Mouse (Mus musculus) heart, embryonic 12.5 days (tissue): ENCODE measurements at regions not wholly inside any gene's neighbourhood (a gene's known extent, or its start where the extent isn't known, plus 50 kb on each side); places are given as distances from the start of the nearest gene placed in this dataset.
"Not testable (repeated sequence)": the region's sequence is repeated elsewhere in the genome, so short reads cannot be mapped to it uniquely, and the experiment has no call there.

Experiments used
- ATAC-seq: fragments of 200-750 bp; cut with Nextera tagmentation; 2 replicates; pipeline ENCODE4 v1.8.0; 2017; ENCODE audit warnings: moderate TSS enrichment, moderate library complexity; ENCODE audit not compliant: insufficient number of reproducible peaks, low FRiP score
- H3K27ac ChIP-seq: fragments of 300-500 bp; sonication (generic); 2 replicates; pipeline ENCODE4 v1.5.1; 2016; ENCODE audit warnings: mild to moderate bottlenecking, moderate library complexity; ENCODE audit not compliant: poor library complexity, severe bottlenecking
- H3K27me3 ChIP-seq: fragments of 300-500 bp; sonication (generic); replicated peaks from 2 replicates; pipeline ENCODE4 v1.6.1; 2016; ENCODE audit warnings: mild to moderate bottlenecking, moderate library complexity
- H3K36me3 ChIP-seq: fragments of 300-500 bp; sonication (generic); 2 replicates; pipeline ENCODE4 v1.6.1; 2016; ENCODE audit warnings: mild to moderate bottlenecking, moderate library complexity
- H3K4me1 ChIP-seq: fragments of 300-500 bp; sonication (generic); replicated peaks from 2 replicates; pipeline ENCODE4 v1.6.1; 2016; ENCODE audit warnings: mild to moderate bottlenecking
- H3K4me2 ChIP-seq: fragments of 300-500 bp; sonication (generic); 2 replicates; pipeline ENCODE4 v1.6.1; 2016; ENCODE audit warnings: mild to moderate bottlenecking, moderate library complexity
- H3K4me3 ChIP-seq: fragments of 300-500 bp; sonication (generic); 2 replicates; pipeline ENCODE4 v1.5.1; 2016; ENCODE audit warnings: mild to moderate bottlenecking
- H3K9ac ChIP-seq: fragments of 300-500 bp; sonication (generic); 2 replicates; pipeline ENCODE4 v1.6.1; 2016; ENCODE audit warnings: mild to moderate bottlenecking, moderate library complexity
- H3K9me3 ChIP-seq: fragments of 300-500 bp; sonication (generic); replicated peaks from 2 replicates; pipeline ENCODE4 v1.6.1; 2016; ENCODE audit warnings: mild to moderate bottlenecking, moderate library complexity
- WGBS: fragments of 180-500 bp; shearing (Covaris S2); methylation state at CpG from one replicate; pipeline ENCODE4 v1.1.7; 2016; 5-methylcytosine and 5-hydroxymethylcytosine counted together

DNA sequence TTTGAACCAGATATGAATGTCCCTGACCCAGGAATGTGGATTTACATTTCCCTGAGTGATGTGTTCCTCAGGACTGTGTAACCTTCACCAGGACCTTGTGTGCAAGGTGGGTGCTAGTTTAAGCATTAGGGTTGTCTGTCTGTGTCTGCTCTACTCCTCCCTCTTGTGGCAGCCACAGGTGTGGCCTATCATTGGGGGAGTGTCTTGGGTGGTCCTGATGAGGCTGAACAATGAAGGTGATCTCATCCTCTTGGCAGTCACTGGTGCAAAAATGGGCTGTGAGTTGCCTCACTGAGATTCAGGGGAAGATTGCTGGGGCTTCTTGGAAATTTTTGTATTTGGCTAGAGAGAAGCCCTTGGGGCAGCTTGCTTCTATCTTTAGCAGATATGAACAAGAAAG, 179.4 kb upstream of the Ube2e1 start:
- Histone ChIP-seq H3K27ac (no peak overlapping the region), H3K4me1 (no peaks in the 10 kb centered on the region), H3K27me3 (no peaks in the 10 kb centered on the region), H3K9ac (no peak overlapping the region), H3K36me3 (no peaks in the 10 kb centered on the region), H3K4me3 (no peak overlapping the region), H3K4me2 (no peak overlapping the region), H3K9me3 (no peaks in the 10 kb centered on the region)
- ATAC-seq: no peak

DNA sequence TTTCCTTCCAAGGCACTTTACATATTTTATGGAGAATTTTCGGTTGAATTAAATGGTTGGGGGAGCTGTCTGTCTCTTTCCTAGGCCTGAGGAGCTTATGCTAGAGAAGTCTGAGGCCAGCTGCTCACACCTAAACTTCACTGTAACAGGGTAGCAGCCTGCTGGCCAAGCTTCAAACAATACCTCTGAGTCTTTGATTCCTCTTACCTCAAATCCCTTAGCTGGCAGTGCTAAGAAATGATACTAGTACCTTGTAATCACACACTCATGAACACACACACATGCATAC, 176.6 kb upstream of the Ube2e1 start:
- Histone ChIP-seq H3K4me3 (no peak overlapping the region), H3K27me3 (no peaks in the 10 kb centered on the region), H3K4me2 (no peak overlapping the region), H3K27ac (no peak overlapping the region), H3K4me1 (no peaks in the 10 kb centered on the region), H3K36me3 (no peaks in the 10 kb centered on the region), H3K9me3 (no peaks in the 10 kb centered on the region), H3K9ac (no peak overlapping the region)
- no peak for ATAC-seq
- WGBS: 78% methylated on average over 1 of the region's 1 CpGs

DNA sequence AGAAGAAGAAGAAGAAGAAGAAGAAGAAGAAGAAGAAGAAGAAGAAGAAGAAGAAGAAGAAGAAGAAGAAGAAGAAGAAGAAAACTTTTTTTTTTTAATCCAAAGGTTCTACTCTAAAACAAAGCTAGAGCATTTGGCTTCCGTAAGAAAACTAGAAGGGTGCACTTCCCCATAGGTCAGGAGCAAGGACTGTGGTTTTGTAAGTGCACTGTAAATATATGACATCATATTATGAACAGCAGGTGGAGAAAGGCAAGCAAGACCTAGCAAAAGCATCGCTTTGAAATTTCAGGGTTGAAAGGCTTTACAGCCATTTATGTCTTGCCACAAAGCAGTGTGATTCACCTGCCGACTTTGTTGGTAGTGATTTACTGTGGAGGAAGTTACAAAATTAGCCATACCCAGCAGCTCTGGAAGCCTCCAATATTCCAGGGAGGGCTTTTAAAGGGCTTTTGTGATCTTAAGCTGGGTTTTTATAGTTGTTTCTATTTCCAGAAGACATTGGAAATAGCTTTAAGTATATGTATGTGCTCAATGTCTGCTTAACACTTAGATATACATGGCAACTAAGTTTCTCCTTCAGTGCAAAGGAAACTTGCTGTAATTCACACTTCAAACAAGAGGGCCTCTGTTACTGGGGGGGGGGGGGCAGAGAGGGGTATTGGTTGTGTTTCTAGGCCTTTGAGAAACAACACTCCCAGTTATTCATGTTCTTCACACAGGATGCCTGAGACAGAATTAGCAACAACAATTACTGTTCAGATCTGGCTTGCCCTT, 176.1 kb upstream of the Ube2e1 start:
- no peaks in the 10 kb centered on the region for H3K9me3 ChIP-seq
- WGBS: 71% methylated on average over 3 of the region's 3 CpGs
- ATAC-seq: no peak
- no peaks in the 10 kb centered on the region for H3K36me3 ChIP-seq
- H3K4me3 ChIP-seq: no peak overlapping the region
- H3K4me1 ChIP-seq: no peaks in the 10 kb centered on the region
- H3K9ac ChIP-seq: no peak overlapping the region
- no peak overlapping the region for H3K4me2 ChIP-seq
- H3K27ac ChIP-seq: no peak overlapping the region
- no peaks in the 10 kb centered on the region for H3K27me3 ChIP-seq

DNA sequence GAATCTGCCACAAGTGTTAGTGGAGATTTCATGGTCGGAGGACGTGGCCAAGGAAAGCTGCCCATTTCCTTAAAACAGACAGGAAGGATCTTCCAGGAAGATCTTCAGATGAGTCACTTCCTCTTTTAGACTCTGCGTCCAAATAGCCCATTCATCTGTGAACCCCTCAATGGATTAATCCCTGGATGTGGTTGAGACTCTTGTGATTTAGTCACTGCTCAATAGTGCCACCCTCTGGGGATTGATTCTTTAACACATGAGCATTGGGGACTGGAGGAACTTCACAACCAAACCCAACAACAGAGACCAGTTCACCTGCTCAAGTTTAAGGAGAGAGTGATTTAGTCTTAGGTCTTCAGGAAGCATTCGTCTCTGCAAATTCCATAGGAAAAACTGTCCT, 174.5 kb upstream of the Ube2e1 start:
- no peak overlapping the region for H3K4me3 ChIP-seq
- H3K4me2 ChIP-seq: no peak overlapping the region
- no peak overlapping the region for H3K27ac ChIP-seq
- H3K36me3 ChIP-seq: no peaks in the 10 kb centered on the region
- WGBS: 65% methylated on average over 4 of the region's 4 CpGs
- no peak overlapping the region for H3K9ac ChIP-seq
- ATAC-seq: no peak
- H3K9me3 ChIP-seq: no peaks in the 10 kb centered on the region
- no peaks in the 10 kb centered on the region; the same call in 1 of the 2 replicates for H3K4me1 ChIP-seq
- no peaks in the 10 kb centered on the region for H3K27me3 ChIP-seq

DNA sequence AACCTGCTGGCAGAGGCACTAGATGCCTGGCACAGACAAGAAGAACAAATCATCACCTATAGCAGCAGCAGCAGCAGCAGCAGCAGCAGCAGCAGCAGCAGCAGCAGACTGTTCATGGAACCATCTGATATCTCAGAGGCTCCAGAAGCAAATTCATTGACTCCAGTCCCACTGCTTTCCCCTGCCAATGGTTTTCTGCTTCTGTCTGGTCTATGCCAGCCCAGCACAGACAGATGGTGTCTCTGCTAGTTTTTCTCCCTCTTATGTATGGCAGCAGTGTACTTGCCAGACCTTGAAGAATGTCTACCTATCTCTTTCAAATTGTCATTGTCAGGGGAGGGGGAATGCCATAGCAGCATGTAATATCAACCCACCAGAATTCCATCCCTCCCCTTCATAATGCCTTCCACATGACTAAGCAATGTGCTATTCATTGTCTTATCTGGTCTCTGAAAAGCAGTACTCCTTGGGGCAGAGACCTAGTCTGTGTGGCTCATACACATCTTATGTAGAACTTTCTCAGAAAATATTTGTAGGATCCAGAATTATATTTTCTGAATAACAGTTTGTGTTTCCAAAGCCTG, 168.7 kb upstream of the Ube2e1 start:
- peaks cover 7% of the 10 kb centered on the region; the same call in 1 of the 2 replicates for H3K4me1 ChIP-seq
- ATAC-seq: no peak

DNA sequence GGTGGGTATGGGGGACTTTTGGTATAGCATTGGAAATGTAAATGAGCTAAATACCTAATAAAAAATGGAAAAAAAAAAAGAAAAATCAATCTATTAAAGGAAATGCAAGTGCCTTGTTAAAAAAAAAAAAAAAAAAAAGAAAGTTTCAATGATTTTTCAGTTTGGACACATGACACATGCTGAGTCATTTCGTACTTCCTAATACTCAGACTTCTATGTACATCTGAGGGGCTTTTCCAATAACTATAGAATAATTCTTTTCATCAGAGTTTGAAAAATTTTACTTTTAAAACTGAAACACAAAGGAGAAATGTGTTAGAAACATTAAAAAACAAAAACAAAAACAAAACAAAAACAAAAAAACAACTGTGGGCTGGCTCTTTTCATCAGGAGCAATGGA, 162.4 kb upstream of the Ube2e1 start:
- H3K36me3 ChIP-seq: no peaks in the 10 kb centered on the region
- no peak for ATAC-seq
- WGBS: 74% methylated on average over 1 of the region's 1 CpGs
- H3K4me1 ChIP-seq: no peaks in the 10 kb centered on the region
- no peaks in the 10 kb centered on the region for H3K9me3 ChIP-seq
- no peak overlapping the region for H3K4me3 ChIP-seq
- no peak overlapping the region for H3K27ac ChIP-seq
- no peak overlapping the region for H3K4me2 ChIP-seq
- no peak overlapping the region for H3K9ac ChIP-seq
- H3K27me3 ChIP-seq: no peaks in the 10 kb centered on the region

More for the DNA sequence above, 168.7 kb upstream of the Ube2e1 start:
- Histone ChIP-seq H3K9me3 (no peaks in the 10 kb centered on the region), H3K27me3 (no peaks in the 10 kb centered on the region), H3K27ac (no peak overlapping the region), H3K36me3 (no peaks in the 10 kb centered on the region), H3K9ac (no peak overlapping the region), H3K4me3 (no peak overlapping the region), H3K4me2 (no peak overlapping the region)

DNA sequence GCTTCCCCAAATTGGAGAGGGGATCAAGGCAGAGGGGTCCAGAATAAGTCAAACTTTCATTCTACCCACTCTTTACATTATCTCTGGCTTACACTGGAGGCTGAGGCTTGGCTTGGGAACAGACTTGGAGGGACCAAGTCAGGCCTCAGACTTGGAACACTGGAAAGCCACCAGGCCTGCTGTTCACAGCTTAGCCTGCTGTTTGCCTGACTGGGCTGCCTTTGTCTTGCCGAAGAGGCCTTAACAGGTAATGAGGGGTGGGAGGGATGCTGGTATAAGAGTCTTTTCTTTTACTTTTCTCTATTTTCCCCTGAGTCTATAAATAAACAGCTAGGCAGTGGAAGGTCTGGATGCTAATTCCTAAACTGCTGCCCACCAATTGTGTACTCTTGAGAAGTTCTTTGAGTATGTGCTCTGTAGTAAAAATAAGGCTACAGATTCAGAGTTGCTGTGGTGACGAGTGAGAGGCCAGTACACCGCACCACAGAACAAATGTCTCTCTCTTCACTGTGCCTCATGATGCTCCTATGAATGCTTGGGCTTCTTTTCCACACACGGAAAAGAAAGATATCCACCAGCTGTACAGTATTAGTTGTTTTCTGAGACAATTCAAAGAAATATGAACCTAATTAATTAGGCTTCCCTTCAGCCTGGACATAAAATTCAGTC, 154.6 kb upstream of the Ube2e1 start:
- no peaks in the 10 kb centered on the region for H3K9me3 ChIP-seq
- no peaks in the 10 kb centered on the region for H3K4me1 ChIP-seq
- 77% methylated on average over 4 of the region's 4 CpGs for WGBS
- H3K4me3 ChIP-seq: no peak overlapping the region
- no peak overlapping the region for H3K27ac ChIP-seq
- no peak for ATAC-seq
- no peaks in the 10 kb centered on the region for H3K27me3 ChIP-seq
- H3K9ac ChIP-seq: no peak overlapping the region
- no peaks in the 10 kb centered on the region for H3K36me3 ChIP-seq
- no peak overlapping the region for H3K4me2 ChIP-seq

DNA sequence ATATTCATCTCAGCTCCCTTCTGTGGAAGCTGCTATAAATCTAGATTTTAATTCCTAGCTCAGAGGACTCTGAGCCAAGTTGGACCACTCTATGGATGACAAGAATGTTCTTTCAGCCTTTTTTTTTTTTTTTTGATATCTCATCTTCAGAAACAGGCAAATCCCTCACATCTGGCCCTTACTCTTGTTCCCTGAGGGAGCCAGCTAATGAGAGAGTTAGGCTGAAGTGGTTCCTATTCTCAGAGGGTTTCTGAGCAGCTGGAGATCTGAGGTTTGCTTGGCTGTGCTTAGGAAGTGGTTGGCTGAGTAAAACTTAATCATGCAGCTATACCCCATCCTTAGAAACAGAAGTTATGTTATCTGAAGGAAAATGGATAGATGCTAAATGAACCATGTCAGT, 153.9 kb upstream of the Ube2e1 start:
- H3K4me2 ChIP-seq: no peak overlapping the region
- no peak overlapping the region for H3K9ac ChIP-seq
- ATAC-seq: no peak
- no peak overlapping the region for H3K27ac ChIP-seq
- no peaks in the 10 kb centered on the region for H3K36me3 ChIP-seq
- H3K27me3 ChIP-seq: no peaks in the 10 kb centered on the region
- no peaks in the 10 kb centered on the region for H3K9me3 ChIP-seq
- no peaks in the 10 kb centered on the region for H3K4me1 ChIP-seq
- no peak overlapping the region for H3K4me3 ChIP-seq

DNA sequence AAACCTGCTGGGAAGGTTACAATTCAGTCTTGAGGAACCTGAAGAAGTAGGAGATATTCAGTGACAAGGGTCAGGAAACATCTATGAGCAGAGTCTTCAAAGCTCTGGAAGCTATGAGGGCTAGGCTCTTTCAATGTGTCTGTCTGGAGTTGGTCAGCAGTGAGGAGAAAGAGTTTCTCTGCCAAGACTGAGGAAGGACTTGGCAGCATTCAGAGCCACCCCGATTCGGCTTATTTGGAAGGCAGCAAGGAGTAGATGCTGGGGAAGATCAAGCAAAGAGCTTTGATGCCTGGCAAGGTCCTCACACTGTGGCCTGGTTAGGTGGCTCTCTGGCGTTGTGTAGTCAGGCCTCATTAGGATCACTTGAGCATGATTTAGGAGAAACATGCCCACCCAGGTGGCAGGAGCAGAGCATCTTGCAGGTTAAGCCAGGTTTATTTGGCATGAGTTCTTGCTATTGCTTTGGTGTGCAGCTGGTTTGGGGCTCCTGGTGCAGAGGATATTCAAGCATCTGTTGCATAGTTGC, 145.2 kb upstream of the Ube2e1 start:
- Histone ChIP-seq H3K4me3 (no peak overlapping the region), H3K4me1 (no peaks in the 10 kb centered on the region), H3K4me2 (no peak overlapping the region), H3K27me3 (0 out of 2 replicates have a peak, but pooled peaks cover 3% of the 10 kb centered on the region), H3K9me3 (no peaks in the 10 kb centered on the region), H3K9ac (no peak overlapping the region), H3K36me3 (no peaks in the 10 kb centered on the region), H3K27ac (no peak overlapping the region)
- no peak for ATAC-seq
- WGBS: 78% methylated on average over 3 of the region's 3 CpGs

DNA sequence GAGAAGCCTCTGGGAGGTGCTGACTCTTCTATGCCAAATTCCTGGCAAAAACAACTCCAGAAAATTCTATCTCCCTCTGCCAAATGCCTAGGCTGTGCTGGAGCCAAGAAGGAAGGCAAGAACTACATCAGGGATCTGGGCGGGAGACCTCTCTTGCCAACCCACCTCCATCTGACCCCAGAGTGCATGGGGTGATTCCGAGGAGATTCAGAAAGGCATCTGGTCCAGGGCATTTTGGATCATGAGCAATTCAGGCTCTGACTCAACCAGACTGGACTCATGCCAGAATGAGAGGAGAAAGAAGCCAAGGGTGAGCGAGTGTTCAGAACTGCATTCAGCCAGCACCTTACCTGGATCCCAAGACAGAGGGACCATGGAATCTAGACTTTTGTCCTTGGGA, 137.0 kb upstream of the Ube2e1 start:
- Histone ChIP-seq H3K9me3 (no peaks in the 10 kb centered on the region), H3K27me3 (no peaks in the 10 kb centered on the region), H3K36me3 (no peaks in the 10 kb centered on the region), H3K4me2 (no peak overlapping the region), H3K9ac (no peak overlapping the region), H3K4me3 (no peak overlapping the region), H3K4me1 (no peaks in the 10 kb centered on the region), H3K27ac (no peak overlapping the region)
- ATAC-seq: no peak
- 71% methylated on average over 3 of the region's 3 CpGs for WGBS

DNA sequence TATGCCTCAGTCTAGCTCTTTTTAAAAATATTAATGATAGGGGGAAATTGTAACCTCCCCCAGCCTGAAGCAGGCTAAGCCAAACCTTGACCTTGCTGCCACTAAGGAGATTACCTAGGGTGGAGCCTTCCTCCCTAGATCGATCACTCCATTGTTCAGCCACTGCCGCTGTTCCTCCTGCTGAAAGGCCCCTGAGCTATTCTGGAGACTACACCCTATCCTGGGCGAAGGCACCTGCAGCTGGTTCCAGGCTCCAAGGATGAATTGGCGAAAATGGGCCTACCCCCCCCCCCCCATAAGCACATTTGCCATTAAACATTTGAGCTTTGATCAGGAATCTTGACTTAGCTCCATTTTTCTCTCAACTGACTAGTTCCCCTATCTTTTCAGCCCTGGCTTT, 135.2 kb upstream of the Ube2e1 start:
- ATAC-seq, H3K27ac ChIP-seq, H3K4me3 ChIP-seq, H3K9me3 ChIP-seq, H3K9ac ChIP-seq, H3K36me3 ChIP-seq, H3K27me3 ChIP-seq, H3K4me1 ChIP-seq, H3K4me2 ChIP-seq: not testable (repeated sequence)
- WGBS: 63% methylated on average over 3 of the region's 4 CpGs
